Mouse (Mus musculus): ENCODE data around the gene Ppp1r8. TPM values are rescaled to one million over a fixed set of nuclear protein-coding genes. Genes with fewer than 3 reads are reported as not detected.
"Not testable (repeated sequence)": the region's sequence is repeated elsewhere in the genome, so short reads cannot be mapped to it uniquely, and the experiment has no call there.

Ppp1r8 gene
- polyA plus RNA-seq, 1 experiment = 59.9 TPM

DNA sequence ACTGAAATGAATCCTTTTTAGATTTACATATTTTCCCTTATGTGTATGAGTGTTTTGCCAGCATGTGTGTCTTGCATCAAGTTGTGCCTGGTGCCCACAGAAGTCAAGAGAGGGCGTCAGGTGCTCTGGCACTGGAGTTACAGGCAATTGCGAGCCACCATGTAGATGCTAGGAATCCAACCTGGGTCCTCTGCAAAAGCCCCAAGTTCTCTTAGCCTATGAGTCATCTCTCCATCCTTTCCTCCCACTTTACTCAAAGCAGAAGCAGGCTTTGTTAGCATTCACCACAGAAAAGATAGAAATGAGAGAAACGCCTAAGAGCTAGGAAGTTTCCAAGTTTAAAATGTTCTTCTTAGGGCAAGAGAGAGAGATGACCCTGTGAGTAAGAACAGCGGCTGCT is 43.1 kb downstream of the Ppp1r8 start:
- Histone ChIP-seq H3K4me3 (ENCODE audit: insufficient read depth, low read length) (no peak overlapping the region), H3K4me1 (ENCODE audit: control insufficient read depth, insufficient read depth, low read length) (no peaks in the 10 kb centered on the region), H3K27ac (ENCODE audit: insufficient read depth, low read length) (no peak overlapping the region)
- TF ChIP-seq POLR2A (IDR thresholded peaks at IDR 0.05; ENCODE audit: low read depth, low read length) (no peak), CTCF (IDR thresholded peaks at IDR 0.05; ENCODE audit: borderline replicate concordance, insufficient read depth, low read length) (no peak)

DNA sequence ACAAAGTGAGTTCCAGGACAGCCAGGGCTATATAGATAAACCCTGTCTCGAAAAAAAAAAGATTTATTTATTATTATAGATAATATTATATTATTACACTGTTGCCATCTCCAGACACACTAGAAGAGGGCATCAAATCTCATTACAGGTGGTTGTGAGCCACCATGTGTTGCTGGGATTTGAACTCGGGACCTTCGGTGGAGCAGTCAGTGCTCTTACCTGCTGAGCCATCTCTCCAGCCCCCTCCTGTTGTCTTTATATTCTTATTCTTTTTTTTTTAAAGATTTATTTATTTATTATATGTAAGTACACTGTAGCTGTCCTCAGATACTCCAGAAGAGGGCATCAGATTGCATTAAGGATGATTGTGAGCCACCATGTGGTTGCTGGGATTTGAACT is 44.3 kb downstream of the Ppp1r8 start:
- H3K4me1 ChIP-seq (ENCODE audit: control insufficient read depth, insufficient read depth, low read length); H3K4me3 ChIP-seq (ENCODE audit: insufficient read depth, low read length); H3K27ac ChIP-seq (ENCODE audit: insufficient read depth, low read length): not testable (repeated sequence)

DNA sequence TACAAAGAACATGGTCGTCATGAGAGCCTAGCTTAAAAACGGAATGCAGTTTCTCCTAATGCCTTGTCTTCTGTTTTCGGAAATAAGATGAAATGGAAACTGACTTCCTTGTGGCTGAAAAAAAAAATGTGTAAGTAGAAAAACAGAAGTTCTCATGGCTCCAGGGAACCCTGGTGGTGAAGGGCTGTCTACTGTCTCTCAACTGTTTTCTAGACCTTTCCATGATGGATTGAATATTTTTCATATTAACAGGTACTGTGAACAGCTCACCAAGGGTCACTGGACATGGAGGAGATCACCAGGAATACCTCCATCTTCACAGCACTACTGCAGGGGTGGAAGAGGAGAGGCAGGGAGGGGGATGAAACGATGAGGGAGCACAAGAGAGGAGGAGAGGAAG is 44.9 kb downstream of the Ppp1r8 start:
- no peak overlapping the region for H3K27ac ChIP-seq (ENCODE audit: insufficient read depth, low read length)
- TF ChIP-seq POLR2A (IDR thresholded peaks at IDR 0.05; ENCODE audit: low read depth, low read length) (no peak), CTCF (IDR thresholded peaks at IDR 0.05; ENCODE audit: borderline replicate concordance, insufficient read depth, low read length) (no peak)
- H3K4me3 ChIP-seq (ENCODE audit: insufficient read depth, low read length) = no peak overlapping the region
- H3K4me1 ChIP-seq (ENCODE audit: control insufficient read depth, insufficient read depth, low read length) = no peaks in the 10 kb centered on the region

DNA sequence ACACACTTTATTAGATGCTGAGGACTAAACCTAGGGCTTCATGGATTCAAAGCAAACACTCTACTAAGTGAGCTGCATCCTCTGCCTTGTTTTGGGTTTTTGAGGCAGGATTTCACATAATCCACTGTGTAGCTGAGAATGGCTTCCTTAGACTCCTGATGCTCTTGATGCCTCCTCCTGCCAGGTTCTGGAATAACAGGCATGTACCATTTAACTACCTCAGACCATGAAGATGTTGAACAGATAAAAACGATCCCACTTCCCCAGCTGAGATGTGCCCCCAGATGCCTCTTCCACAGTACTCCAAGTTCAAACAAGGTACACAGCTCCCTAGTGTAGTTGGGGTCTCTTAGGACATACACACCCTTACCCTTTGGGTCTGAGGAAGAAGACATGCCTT is 45.5 kb downstream of the Ppp1r8 start:
- no peak overlapping the region for H3K4me3 ChIP-seq (ENCODE audit: insufficient read depth, low read length)
- TF ChIP-seq CTCF (IDR thresholded peaks at IDR 0.05; ENCODE audit: borderline replicate concordance, insufficient read depth, low read length) = no peak
- TF ChIP-seq POLR2A (IDR thresholded peaks at IDR 0.05; ENCODE audit: low read depth, low read length) = no peak
- H3K4me1 ChIP-seq (ENCODE audit: control insufficient read depth, insufficient read depth, low read length) = no peaks in the 10 kb centered on the region
- H3K27ac ChIP-seq (ENCODE audit: insufficient read depth, low read length) = no peak overlapping the region

DNA sequence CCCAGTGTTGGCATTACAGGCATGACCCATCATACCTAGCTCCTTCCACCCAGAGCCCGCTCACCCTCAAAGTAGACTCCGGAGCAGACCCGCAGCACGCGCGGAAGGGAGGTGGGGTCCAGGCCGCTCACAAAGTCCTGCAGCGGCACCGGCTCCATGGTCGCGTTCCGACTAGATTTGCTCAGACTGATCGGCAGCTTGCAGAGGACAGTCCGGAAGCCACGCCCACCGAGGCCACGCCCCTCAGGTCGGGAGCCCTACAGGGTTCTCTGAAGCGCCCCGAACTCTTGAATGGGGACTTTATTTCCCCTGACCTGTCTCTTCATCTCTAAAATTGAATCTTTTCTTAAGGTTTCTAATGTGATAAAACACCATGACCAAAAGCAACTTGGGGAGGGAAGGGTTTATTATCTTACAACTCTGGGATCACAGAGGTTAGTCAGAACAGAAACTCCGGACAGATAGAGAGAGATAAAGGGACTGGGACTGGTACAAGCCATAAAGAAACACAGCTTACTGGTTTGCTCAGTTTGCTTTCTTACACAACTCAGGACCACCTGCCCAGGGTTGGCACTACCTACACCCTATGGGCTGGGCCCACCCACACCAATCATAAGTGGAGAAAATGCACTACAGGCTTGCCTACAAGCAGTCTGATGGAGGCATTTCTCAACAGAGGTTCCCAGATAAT is 46.6 kb downstream of the Ppp1r8 start, which contains the start of gene Themis2:
TSS of gene Themis2 (minus strand) at position 192 of the 691 bp plus-strand sequence.
- Histone ChIP-seq H3K4me3 (ENCODE audit: insufficient read depth, low read length) (peak within 1 kb of the TSS; percentile 19), H3K4me1 (ENCODE audit: control insufficient read depth, insufficient read depth, low read length) (no peaks in the 10 kb centered on the region), H3K27ac (ENCODE audit: insufficient read depth, low read length) (no peak within 1 kb of the TSS)
- TF ChIP-seq POLR2A (IDR thresholded peaks at IDR 0.05; ENCODE audit: low read depth, low read length) (no peak), CTCF (IDR thresholded peaks at IDR 0.05; ENCODE audit: borderline replicate concordance, insufficient read depth, low read length) (no peak)

DNA sequence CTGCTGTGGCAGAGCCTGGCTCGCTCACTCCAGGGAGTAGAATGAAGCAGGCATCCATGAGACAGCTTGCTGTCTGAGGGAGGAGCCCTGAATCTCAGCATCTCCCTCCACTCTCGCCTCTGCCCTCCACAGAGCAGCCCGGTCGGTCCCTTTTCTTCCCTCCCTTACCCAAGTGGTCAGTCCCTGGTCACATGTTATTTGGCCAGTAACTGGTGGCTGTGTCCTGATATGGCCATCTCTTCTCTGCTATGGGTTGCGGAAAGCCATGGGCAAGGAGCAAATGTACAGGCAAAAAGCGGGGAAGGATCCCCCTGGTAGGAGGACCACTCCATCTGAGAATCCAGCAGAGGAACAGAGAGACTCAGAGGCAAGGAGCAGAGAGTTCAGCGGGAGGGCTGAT is 47.8 kb downstream of the Ppp1r8 start:
- Histone ChIP-seq H3K27ac (ENCODE audit: insufficient read depth, low read length) (no peak overlapping the region), H3K4me1 (ENCODE audit: control insufficient read depth, insufficient read depth, low read length) (no peaks in the 10 kb centered on the region), H3K4me3 (ENCODE audit: insufficient read depth, low read length) (no peak overlapping the region)
- TF ChIP-seq POLR2A (IDR thresholded peaks at IDR 0.05; ENCODE audit: low read depth, low read length) = no peak
- TF ChIP-seq CTCF (IDR thresholded peaks at IDR 0.05; ENCODE audit: borderline replicate concordance, insufficient read depth, low read length) = no peak

DNA sequence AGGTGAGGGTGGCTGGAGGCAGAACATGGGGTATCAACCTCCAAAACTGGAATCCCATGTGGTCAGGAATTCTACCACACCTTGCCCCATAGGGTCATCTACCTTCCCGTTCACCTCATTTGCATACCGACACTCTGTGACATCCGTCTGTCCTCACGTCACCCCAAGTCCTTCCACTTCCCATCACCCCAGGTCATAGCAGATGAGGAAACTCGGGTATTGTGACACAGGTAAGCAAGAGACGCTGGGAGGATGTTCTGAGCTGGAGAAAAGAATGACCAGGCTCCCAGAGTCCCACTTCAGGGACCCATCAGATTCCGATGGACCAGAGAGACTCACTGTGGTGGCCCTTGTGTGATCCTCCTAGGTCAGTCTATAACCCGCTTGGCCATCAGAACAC is 48.2 kb downstream of the Ppp1r8 start:
- Histone ChIP-seq H3K27ac (ENCODE audit: insufficient read depth, low read length) (no peak overlapping the region), H3K4me3 (ENCODE audit: insufficient read depth, low read length) (no peak overlapping the region), H3K4me1 (ENCODE audit: control insufficient read depth, insufficient read depth, low read length) (no peaks in the 10 kb centered on the region)
- TF ChIP-seq POLR2A (IDR thresholded peaks at IDR 0.05; ENCODE audit: low read depth, low read length) = no peak

DNA sequence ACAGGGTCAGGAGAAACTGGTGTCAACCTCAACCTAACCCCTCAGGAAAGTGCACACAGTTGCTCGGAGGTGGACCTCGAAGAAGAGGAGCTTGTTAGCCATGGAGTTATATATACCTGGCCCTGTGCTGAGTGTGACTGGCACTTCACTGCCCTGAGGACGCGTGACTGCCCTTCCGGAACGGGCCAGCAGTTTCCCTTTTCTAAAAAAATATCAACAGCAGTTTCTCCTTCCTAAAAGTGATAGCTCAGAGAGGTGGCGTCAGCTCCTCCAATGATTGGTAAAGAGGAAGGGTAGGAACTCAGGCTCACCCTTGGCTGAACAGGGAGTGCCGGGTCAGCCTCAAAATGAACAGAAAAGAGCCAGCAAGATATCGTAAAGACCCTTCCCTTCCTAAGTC is 48.9 kb downstream of the Ppp1r8 start:
- H3K4me1 ChIP-seq (ENCODE audit: control insufficient read depth, insufficient read depth, low read length) = no peaks in the 10 kb centered on the region
- H3K4me3 ChIP-seq (ENCODE audit: insufficient read depth, low read length) = no peak overlapping the region
- no peak overlapping the region for H3K27ac ChIP-seq (ENCODE audit: insufficient read depth, low read length)
- TF ChIP-seq CTCF (IDR thresholded peaks at IDR 0.05; ENCODE audit: borderline replicate concordance, insufficient read depth, low read length) = no peak
- no peak for TF ChIP-seq POLR2A (IDR thresholded peaks at IDR 0.05; ENCODE audit: low read depth, low read length)

DNA sequence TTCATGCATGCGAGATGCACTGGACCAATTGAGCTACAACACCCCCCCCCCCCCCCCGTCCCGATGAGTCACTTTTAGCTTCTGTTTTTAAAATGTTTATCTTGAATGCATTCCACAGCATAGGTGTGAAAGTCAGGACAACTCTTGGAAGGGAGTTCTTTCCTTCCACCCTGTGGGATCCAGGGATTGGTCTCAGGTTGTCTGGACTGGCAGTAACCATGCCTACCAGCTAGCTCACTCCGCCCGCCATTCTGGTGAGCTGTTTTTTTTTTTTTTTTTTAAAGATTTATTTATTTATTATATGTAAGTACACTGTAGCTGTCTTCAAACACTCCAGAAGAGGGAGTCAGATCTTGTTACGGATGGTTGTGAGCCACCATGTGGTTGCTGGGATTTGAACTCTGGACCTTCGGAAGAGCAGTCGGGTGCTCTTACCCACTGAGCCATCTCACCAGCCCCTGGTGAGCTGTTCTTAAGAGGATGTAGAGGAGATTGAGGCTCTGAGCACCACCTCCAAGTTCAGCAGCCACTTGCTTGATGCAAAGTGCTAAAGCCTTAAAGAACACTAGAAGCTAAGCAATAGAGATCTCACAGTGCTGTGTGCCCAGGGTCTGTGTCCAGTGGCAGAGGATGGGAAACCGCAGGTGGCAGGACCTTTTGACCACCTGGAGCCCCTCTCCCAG is 49.5 kb downstream of the Ppp1r8 start:
- H3K4me1 ChIP-seq (ENCODE audit: control insufficient read depth, insufficient read depth, low read length); H3K4me3 ChIP-seq (ENCODE audit: insufficient read depth, low read length); H3K27ac ChIP-seq (ENCODE audit: insufficient read depth, low read length): not testable (repeated sequence)

DNA sequence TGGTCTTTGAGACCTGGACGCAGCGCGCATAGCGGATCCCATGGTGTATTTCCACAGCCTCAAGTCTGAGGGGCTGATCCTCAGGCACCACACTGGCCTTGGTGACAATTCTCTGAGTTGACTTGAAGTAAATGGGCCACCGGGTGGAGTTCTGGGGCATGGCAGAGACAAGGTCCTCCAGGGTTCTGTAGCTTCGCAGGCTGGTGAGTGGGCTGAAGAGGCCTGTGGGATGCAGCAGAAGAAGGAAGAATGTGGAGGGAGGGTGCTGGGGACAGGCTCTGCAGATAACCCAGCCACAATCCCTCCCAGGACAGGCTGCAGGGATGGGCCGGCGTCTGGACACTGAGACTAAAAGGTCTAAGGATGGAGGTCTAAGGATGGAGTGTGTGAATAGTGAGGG is 53.2 kb downstream of the Ppp1r8 start:
- no peak for TF ChIP-seq CTCF (IDR thresholded peaks at IDR 0.05; ENCODE audit: borderline replicate concordance, insufficient read depth, low read length)
- TF ChIP-seq POLR2A (IDR thresholded peaks at IDR 0.05; ENCODE audit: low read depth, low read length) = no peak
- Histone ChIP-seq H3K4me1 (ENCODE audit: control insufficient read depth, insufficient read depth, low read length) (no peaks in the 10 kb centered on the region), H3K27ac (ENCODE audit: insufficient read depth, low read length) (no peak overlapping the region), H3K4me3 (ENCODE audit: insufficient read depth, low read length) (no peak overlapping the region)
